Mouse (Mus musculus) thymus, adult 2 months (tissue): ENCODE measurements around the gene Pfkfb2.

Experiments used
- CTCF ChIP-seq: fragments of 200-500 bp; IDR thresholded peaks from 2 replicates; pipeline ENCODE4 v1.5.1; 2012; ENCODE audit warnings: mild to moderate bottlenecking, control low read depth, low read length, moderate library complexity, borderline replicate concordance; ENCODE audit not compliant: control insufficient read depth, poor library complexity, insufficient read depth; ENCODE audit errors: extremely low read depth
- POLR2A ChIP-seq: fragments of 200-500 bp; IDR thresholded peaks from 2 replicates; pipeline ENCODE4 v1.6.1; 2012; ENCODE audit warnings: mild to moderate bottlenecking, low read length, control low read depth, moderate library complexity; ENCODE audit not compliant: control insufficient read depth, poor library complexity, insufficient read depth; ENCODE audit errors: extremely low read depth

DNA sequence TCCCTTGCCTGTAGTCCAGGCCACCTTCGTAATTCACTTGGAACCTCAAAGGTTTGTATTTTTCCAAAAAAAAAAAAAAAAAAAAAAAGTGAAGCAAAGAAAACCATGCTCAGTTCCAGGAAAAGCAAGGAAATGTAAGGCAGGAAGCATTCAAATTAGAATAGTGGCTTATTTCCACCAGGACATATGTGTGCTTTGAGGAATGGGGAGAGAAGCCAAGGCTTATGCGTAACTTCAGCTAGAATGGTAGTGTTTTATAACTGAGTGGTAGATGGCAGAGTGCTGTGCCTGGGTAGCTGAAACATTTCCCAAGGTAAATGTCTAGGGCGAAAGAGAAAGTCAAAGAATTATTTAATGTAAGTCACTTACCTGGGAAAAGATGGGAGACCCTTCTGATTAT, 345 bp downstream of the Pfkfb2 start:
- TF ChIP-seq CTCF: no peak
- TF ChIP-seq POLR2A: no peak
